Mouse (Mus musculus): ENCODE data around the gene Pik3r1. TPM values are rescaled to one million over a fixed set of nuclear protein-coding genes. Genes with fewer than 3 reads are reported as not detected.

Pik3r1 gene
- polyA plus RNA-seq, 1 experiment from 2014 or later, result 47.5 TPM

DNA sequence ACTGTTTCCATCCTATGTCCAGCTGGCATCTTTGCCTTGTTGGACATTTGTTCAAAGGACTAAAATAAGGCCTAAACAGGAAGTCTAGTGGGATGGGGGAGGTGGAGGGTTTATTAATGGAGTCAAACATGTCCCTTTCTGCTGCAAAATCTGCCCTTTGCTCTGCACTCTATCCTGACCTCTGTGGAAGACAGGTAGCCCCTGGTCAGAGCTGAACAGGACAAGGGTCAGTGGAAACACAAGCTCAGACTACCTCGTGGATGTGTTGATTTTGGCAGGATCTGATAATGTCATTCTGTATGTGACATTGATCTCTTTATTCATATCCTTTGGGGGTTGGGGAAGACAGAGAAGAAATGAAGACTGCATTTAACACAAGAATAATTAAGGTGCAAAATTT, 132.2 kb downstream of the Pik3r1 start:
- Histone ChIP-seq H3K27ac (replicated peaks) (no peak overlapping the region), H3K27me3 (no peaks in the 10 kb centered on the region), H3K4me2 (no peak overlapping the region), H3K4me3 (no peak overlapping the region), H3K4me1 (replicated peaks) (0 out of 2 replicates have a peak, but pooled peaks cover 4% of the 10 kb centered on the region), H3K9ac (no peak overlapping the region), H3K9me3 (no peaks in the 10 kb centered on the region), H3K36me3 (no peaks in the 10 kb centered on the region)
- no peak for ATAC-seq (ENCODE audit: low FRiP score, low read depth)
- WGBS, result 54% methylated on average over 1 of the region's 1 CpGs

- H3K4me2 ChIP-seq, result no peak overlapping the region
- no peak overlapping the region for H3K27ac ChIP-seq (replicated peaks)
- H3K27me3 ChIP-seq, result no peaks in the 10 kb centered on the region
- H3K4me1 ChIP-seq (replicated peaks), result 0 out of 2 replicates have a peak, but pooled peaks cover 4% of the 10 kb centered on the region
- no peak for ATAC-seq (ENCODE audit: low FRiP score, low read depth)
- no peak overlapping the region for H3K9ac ChIP-seq
- no peaks in the 10 kb centered on the region for H3K36me3 ChIP-seq
- no peak overlapping the region for H3K4me3 ChIP-seq
- H3K9me3 ChIP-seq, result no peaks in the 10 kb centered on the region
Observed at GRCm38 (mm10) chr13:101634420-101634819, 133.6 kb downstream of the Pik3r1 start.

DNA sequence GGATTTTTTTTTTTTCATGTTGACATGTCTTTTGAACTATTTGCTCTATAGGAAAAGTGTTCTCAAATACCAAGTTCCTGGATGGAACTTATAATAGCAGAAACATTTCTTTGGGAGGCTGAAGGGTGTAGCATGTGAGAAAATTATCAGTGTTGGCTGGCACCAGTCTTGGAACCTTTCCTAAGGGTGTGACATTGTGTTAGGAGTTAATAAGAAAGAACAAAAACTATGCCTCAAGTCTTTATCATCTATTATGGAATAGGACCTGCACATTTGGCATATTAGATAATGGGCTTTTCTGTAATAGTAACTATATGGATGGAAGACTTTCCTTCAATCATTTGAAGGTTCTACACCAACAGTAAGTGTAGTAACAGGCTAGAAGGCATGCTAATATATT, 134.4 kb downstream of the Pik3r1 start:
- H3K4me3 ChIP-seq, result no peak overlapping the region
- no peak overlapping the region for H3K9ac ChIP-seq
- 0 out of 2 replicates have a peak, but pooled peaks cover 4% of the 10 kb centered on the region for H3K4me1 ChIP-seq (replicated peaks)
- no peaks in the 10 kb centered on the region for H3K27me3 ChIP-seq
- ATAC-seq (ENCODE audit: low FRiP score, low read depth), result no peak
- no peaks in the 10 kb centered on the region for H3K9me3 ChIP-seq
- no peak overlapping the region for H3K4me2 ChIP-seq
- H3K36me3 ChIP-seq, result no peaks in the 10 kb centered on the region
- H3K27ac ChIP-seq (replicated peaks), result no peak overlapping the region

GRCm38 (mm10) chr13:101632771-101633170, 135.2 kb downstream of the Pik3r1 start:
- no peak overlapping the region for H3K9ac ChIP-seq
- ATAC-seq (ENCODE audit: low FRiP score, low read depth), result no peak
- no peak overlapping the region for H3K4me3 ChIP-seq
- H3K4me2 ChIP-seq, result no peak overlapping the region
- 0 out of 2 replicates have a peak, but pooled peaks cover 4% of the 10 kb centered on the region for H3K4me1 ChIP-seq (replicated peaks)
- no peak overlapping the region for H3K27ac ChIP-seq (replicated peaks)
- H3K9me3 ChIP-seq, result no peaks in the 10 kb centered on the region
- H3K27me3 ChIP-seq, result no peaks in the 10 kb centered on the region
- H3K36me3 ChIP-seq, result no peaks in the 10 kb centered on the region
- 84% methylated on average over 4 of the region's 4 CpGs for WGBS

- 27% methylated on average over 7 of the region's 7 CpGs for WGBS
- H3K4me1 ChIP-seq (replicated peaks), result 0 out of 2 replicates have a peak, but pooled peaks cover 4% of the 10 kb centered on the region
Observed at GRCm38 (mm10) chr13:101631561-101631960, 136.5 kb downstream of the Pik3r1 start.

More at GRCm38 (mm10) chr13:101631561-101631960, 136.5 kb downstream of the Pik3r1 start:
- H3K4me3 ChIP-seq, result no peak overlapping the region
- ATAC-seq (ENCODE audit: low FRiP score, low read depth), result no peak
- H3K27me3 ChIP-seq, result no peaks in the 10 kb centered on the region
- H3K4me2 ChIP-seq, result no peak overlapping the region
- H3K27ac ChIP-seq (replicated peaks), result no peak overlapping the region
- H3K9me3 ChIP-seq, result no peaks in the 10 kb centered on the region
- H3K36me3 ChIP-seq, result no peaks in the 10 kb centered on the region
- H3K9ac ChIP-seq, result no peak overlapping the region
